In the genomic region with DNA sequence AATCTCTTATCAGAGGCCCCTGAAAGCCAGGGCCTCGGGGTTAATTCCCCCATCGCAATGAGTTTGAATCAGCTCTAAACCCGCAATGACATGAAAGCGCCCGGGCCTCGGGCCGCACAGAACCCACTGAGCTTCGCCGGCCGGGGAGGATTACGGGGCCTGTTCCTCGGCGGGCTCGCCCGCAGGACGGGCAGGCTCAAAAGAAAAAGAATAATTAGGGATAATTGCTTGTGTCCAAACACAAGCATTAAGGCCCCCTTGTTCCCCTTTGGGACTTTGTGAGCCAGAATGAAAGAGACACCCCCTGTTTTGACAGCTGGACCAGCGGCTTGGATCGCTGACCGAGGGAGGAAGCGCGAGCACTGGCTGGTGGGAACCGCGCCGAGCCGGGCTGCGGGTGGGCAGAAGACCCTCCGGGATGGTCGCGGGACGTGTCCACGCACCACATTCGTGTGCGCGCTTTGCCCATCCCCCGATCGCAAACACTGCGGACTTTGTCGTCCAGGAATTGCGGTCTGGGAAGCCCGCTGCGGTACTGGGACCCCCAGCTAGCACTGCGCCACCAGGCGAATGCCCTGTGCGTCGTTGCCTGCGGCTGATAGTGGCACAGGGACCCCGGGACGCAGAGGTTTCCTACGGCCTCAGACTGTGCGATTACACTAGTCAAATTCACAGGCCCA, we compare ENCODE assay signal across 8 mouse cellular contexts.
DNase-seq lines count a peak whose midpoint lies in the region; ATAC-seq and TF ChIP-seq lines count a peak whose summit lies in the region.

No protein-coding gene starts in this region.

- ATAC-seq in heart, postnatal 0 days (ENCODE audit: insufficient read depth, low read depth) = 0 out of 2 replicates have a peak, but pooled peaks have one; percentile 8
- ATAC-seq in liver, postnatal 0 days = no peak

- WGBS in heart, postnatal 0 days = 2% methylated on average over 50 of the region's 50 CpGs
- WGBS in liver, postnatal 0 days (ENCODE audit: insufficient replicate concordance) = under 1% methylated on average over 46 of the region's 50 CpGs

- no peak for TF ChIP-seq CTCF in brain, embryonic 14.5 days (IDR thresholded peaks at IDR 0.05; ENCODE audit: borderline replicate concordance, extremely low read depth, insufficient read depth, insufficient read length)
- no peak for TF ChIP-seq CTCF in heart, postnatal 0 days (IDR thresholded peaks at IDR 0.05; ENCODE audit: low read depth)
- TF ChIP-seq CTCF in liver, postnatal 0 days (IDR thresholded peaks at IDR 0.05; ENCODE audit: low read depth) = no peak

- no peak for TF ChIP-seq POLR2A in brain, embryonic 14.5 days (IDR thresholded peaks at IDR 0.05; ENCODE audit: borderline replicate concordance, extremely low read depth, insufficient read depth, insufficient read length, poor library complexity, severe bottlenecking)

- intact Hi-C loops in heart, postnatal 25 days (cut with DNase I) = loop anchor here (5.0 kb wide), 1 partner anchor 215 kb away; no protein-coding TSS in a partner anchor

- DNase-seq in heart, adult 11 months = peak; percentile 88
- no peak for DNase-seq in heart, postnatal 25 days (ENCODE audit: low spot score)
- peak; percentile 78 for DNase-seq in brain, embryonic 14.5 days (ENCODE audit: low read depth)
- DNase-seq in heart, postnatal 0 days (ENCODE audit: low spot score) = no peak
- DNase-seq in liver, postnatal 0 days = no peak
- no peak for DNase-seq in frontal cortex, postnatal 25 days (ENCODE audit: low spot score in 2 of 2)
- no peak for DNase-seq in T-cell, adult 2 months (ENCODE audit: low spot score)
- DNase-seq in left cerebral cortex, adult 8-10 months (ENCODE audit: low spot score in 2 of 2) = no peak

- H3K9me3 ChIP-seq in heart, postnatal 0 days (replicated peaks; ENCODE audit: control insufficient read depth, low read length) = no peaks in the 10 kb centered on the region
- H3K9me3 ChIP-seq in liver, postnatal 0 days (ENCODE audit: low read length) = no peaks in the 10 kb centered on the region

- H3K27ac ChIP-seq in heart, postnatal 0 days (ENCODE audit: low read depth) = no peak overlapping the region
- H3K27ac ChIP-seq in liver, postnatal 0 days (ENCODE audit: low read depth) = no peak overlapping the region

- peak overlapping the region; percentile 71 for H3K4me2 ChIP-seq in heart, postnatal 0 days (ENCODE audit: low read depth, low read length)
- peak overlapping the region; percentile 66 for H3K4me2 ChIP-seq in liver, postnatal 0 days (ENCODE audit: low read depth, low read length)

- H3K36me3 ChIP-seq in heart, postnatal 0 days (replicated peaks; ENCODE audit: control insufficient read depth, insufficient read depth, low read length) = no peaks in the 10 kb centered on the region
- H3K36me3 ChIP-seq in liver, postnatal 0 days (replicated peaks; ENCODE audit: insufficient read depth, low read length) = no peaks in the 10 kb centered on the region

- 0 out of 2 replicates have a peak, but pooled peaks cover 3% of the 10 kb centered on the region for H3K4me1 ChIP-seq in heart, postnatal 0 days (ENCODE audit: control insufficient read depth, insufficient read depth)
- peaks cover 4% of the 10 kb centered on the region for H3K4me1 ChIP-seq in liver, postnatal 0 days (ENCODE audit: insufficient read depth)

- H3K9ac ChIP-seq in heart, postnatal 0 days (replicated peaks; ENCODE audit: low read depth, low read length) = no peak overlapping the region; the same call in 1 of the 2 replicates
- no peak overlapping the region for H3K9ac ChIP-seq in liver, postnatal 0 days (replicated peaks)

- peaks cover 62% of the 10 kb centered on the region for H3K27me3 ChIP-seq in heart, postnatal 0 days (ENCODE audit: control insufficient read depth, insufficient read depth, low read length)
- peaks cover 38% of the 10 kb centered on the region for H3K27me3 ChIP-seq in liver, postnatal 0 days (ENCODE audit: insufficient read depth, low read length)

- TF ChIP-seq EP300 in heart, postnatal 0 days (IDR thresholded peaks at IDR 0.05; ENCODE audit: low read depth) = no peak
- no peak for TF ChIP-seq EP300 in liver, postnatal 0 days (IDR thresholded peaks at IDR 0.05; ENCODE audit: low read depth)

- H3K4me3 ChIP-seq in heart, postnatal 0 days (ENCODE audit: low read depth, low read length) = peak overlapping the region; percentile 50
- peak overlapping the region; percentile 36 for H3K4me3 ChIP-seq in liver, postnatal 0 days (ENCODE audit: low read depth, low read length)

Comparison
In these comparisons a context has a peak if more than half of its experiments do, and no peak if none do; other contexts are left out.
1. DNase-seq: peak in heart, adult 11 months (single experiment) and brain, embryonic 14.5 days (single experiment); none in heart, postnatal 25 days (single experiment), heart, postnatal 0 days (single experiment), liver, postnatal 0 days (single experiment), frontal cortex, postnatal 25 days (0 of 2), T-cell, adult 2 months (single experiment) and left cerebral cortex, adult 8-10 months (0 of 2).